Mouse (Mus musculus): ENCODE data around the gene Tekt1.
A peak's percentile ranks its signal among the peaks of the same experiment; 100 is the strongest.

Gene Tekt1

DNA sequence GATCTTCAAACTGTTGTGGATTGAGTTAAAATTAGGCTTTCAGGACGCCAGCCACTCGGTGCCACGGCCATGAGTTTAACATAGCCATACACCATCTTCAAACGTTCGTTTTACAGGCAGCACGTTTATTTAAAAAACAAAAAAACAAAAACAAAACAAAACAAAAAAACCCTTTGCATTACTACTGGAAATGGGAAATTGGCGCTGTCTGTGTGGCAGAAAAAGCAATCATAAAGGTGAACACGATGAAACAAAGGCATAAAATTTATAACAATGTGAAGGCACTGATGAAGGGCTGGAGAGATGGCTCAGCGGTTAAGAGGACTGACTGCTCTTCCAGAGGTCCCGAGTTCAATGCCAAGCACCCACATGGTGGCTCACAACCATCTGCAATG lies at the start of gene Tekt1:
Gene Tekt1, minus strand, starts transcription at position 96 of the 395 bp plus-strand sequence.
- DNase-seq: no peak

GRCm38 (mm10) chr11:72411945-72412344 lies 49.7 kb upstream of the Tekt1 start:
- DNase-seq: no peak

- DNase-seq: peak; percentile 97
These were observed 49.1 kb upstream of the Tekt1 start, which contains the start of gene Smtnl2 for GRCm38 (mm10) chr11:72411093-72411921. Gene Smtnl2, minus strand, starts transcription at chr11:72411713.

- peak; percentile 91 for DNase-seq
These were observed 48.4 kb upstream of the Tekt1 start for GRCm38 (mm10) chr11:72410521-72411092.

- DNase-seq: no peak
These were observed 47.6 kb upstream of the Tekt1 start for GRCm38 (mm10) chr11:72409649-72410385.

DNA sequence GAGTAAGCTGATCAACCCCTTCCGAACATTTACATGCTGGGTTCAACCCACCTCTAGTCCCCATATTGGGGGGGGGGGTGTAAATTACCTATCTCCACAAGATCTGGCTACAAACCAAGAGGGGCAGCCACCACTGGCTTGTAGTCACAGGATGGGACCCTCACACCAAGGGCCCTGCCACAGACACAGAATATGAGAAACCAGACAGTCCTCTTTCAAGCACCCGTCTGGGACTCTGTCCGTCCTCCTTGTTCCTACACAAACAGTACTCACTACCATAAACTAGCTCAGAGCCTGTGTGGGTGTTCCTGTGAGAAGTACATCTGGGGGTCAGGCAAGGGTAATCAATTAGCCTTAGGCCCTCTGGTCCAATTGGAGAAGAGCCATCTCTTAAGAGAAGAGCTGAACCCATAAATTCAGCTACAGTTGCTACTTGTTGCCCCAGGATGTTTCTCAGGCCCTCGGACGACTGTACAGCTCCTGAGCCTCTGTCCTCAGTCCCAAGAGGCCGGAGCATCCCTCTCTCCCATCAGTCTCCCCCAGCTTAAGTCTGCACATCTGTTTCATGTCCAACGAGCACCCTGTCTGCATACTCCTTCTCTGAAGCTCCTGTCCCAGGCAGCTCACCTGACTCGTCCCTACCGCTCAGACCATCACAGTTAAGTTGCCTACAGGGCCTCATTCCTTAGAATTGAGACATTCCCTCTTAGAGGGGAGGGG lies 46.4 kb upstream of the Tekt1 start:
- DNase-seq: no peak

DNA sequence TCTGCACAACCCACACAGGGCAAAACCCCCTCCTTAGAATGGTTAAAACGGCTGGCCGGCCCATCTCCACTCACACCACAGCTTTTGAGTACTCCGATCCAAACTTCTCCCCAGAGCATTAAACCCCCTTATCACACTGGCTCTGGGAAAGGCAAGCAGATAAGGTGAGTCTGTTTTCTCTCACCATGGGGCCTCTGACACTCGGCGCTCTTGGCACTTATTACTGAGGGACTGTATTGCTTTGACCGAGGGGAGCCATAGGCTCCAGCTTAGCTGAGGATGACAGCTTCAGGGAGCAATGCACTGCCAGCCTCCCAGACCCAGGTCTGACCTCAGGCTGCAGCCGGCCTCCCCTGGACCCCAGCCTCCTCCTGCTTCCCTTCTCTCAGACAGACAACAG lies 45.3 kb upstream of the Tekt1 start:
- no peak for DNase-seq

- DNase-seq: no peak
These were observed 44.8 kb upstream of the Tekt1 start for GRCm38 (mm10) chr11:72407081-72407480.

DNA sequence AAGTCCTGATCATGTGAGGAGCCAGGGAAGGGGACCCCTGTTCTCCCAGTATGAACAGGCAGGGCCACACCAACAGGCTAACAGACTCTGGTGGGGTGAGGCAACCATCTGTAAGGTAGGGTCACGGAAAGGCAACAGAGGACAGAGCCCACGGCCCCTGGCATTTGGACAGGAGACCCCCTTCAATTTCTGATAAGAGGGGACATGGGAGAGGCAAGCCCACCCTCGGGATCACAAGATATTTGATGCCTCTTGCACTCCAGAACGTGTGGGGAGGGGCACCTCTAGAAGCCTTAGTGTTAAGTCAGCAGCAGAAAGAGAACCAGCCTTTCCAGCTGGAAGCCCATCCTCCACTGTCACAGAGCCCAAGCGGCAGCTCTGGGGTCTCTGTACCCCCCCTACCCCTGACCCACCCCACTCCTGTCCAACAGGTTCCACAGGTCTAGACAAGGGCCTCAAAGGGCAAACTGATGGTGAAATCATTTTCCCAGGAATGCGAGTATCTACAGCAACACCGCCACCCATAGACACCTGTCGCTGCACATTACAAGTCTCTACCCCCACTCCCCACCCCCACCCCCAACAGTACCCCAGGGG lies 43.9 kb upstream of the Tekt1 start:
- no peak for DNase-seq

GRCm38 (mm10) chr11:72405532-72405931 lies 43.3 kb upstream of the Tekt1 start:
- no peak for DNase-seq

DNA sequence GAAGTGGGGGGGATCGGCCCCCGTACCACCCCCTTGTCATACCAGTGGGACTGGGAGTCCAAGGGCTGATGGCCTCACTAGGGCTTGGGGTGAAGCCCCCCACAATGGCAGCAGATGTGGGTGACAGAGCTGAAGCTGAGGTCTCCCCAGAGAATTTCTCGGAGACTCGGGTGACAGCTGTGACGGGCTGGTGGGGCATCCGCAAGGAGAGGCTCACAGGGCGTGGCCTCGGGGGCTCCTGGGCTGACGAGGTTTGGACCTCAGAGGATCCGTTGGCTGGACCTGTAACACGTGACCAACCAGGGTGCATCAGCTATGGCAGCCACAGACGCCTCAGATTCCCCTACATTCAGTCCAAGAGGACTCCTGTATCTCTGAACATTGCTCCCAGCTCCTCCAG lies 40.7 kb upstream of the Tekt1 start:
- no peak for DNase-seq

- peak; percentile 66 for DNase-seq
These were observed 39.8 kb upstream of the Tekt1 start for GRCm38 (mm10) chr11:72402017-72402416.

DNA sequence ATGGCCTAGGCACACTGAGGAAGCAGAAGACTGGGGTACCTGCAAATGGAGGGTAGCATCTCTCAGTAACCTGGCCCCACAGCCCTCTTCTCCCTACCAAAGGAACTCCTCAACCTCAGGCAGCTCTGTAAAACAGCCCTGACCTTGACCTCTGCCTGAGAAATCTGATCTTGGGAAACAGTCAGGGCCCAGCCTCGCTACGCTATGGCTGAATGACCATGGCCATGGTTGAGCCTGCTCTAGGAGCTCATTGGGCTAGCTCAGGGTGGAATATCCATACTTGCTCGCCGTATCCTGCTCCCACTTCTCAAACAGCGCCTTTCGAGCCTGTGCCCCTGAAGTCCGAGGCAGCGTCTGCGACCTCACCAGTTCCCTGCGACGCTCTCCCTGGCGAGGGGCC lies 38.8 kb upstream of the Tekt1 start:
- DNase-seq: peak; percentile 55

GRCm38 (mm10) chr11:72397811-72398525 lies 35.7 kb upstream of the Tekt1 start:
- no peak for DNase-seq

- peak; percentile 77 for DNase-seq
These were observed 34.8 kb upstream of the Tekt1 start for GRCm38 (mm10) chr11:72397072-72397471.

DNA sequence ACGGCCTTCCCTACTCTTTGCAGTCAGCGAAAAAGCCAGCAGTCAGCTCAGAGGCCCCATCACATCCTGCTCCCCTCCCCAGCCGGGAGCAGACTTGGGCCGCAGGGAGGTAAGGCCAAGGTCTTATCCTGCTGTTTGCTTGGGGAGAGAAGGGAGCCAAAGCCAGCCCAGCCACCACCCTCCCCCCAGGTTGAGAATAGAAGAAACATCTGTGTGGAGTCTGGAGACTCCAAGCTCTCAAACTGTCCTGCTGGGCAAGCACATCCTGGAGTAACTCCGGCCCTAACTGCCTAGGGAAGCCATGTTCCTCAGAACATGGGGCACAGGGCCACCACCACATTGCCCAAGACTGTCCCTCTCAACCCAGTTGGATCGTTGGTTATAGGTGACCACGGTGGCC lies 34.4 kb upstream of the Tekt1 start:
- no peak for DNase-seq

GRCm38 (mm10) chr11:72395652-72396051 lies 33.4 kb upstream of the Tekt1 start:
- no peak for DNase-seq

- no peak for DNase-seq
These were observed 32.5 kb upstream of the Tekt1 start for GRCm38 (mm10) chr11:72394694-72395093.

- peak; percentile 50 for DNase-seq
These were observed 31.4 kb upstream of the Tekt1 start for GRCm38 (mm10) chr11:72393669-72394068.

DNA sequence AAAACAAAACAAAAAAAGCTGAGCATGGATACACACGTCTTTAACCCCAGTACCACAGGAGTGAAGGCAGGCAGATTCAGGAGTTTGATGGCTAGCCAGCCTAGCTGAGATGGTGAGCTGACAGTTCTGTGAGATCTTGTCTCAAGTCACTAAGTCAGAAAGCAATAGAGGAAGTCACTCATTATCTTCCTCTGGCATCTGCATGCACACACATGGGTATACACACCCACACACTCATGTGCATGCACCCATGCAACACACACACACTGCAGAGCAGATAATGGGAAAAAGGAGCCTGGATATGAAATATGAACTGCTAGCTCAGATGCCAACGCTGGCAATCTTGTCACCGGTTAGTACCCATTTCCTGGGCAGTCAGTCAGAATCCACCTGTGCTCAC lies 31.0 kb upstream of the Tekt1 start:
- no peak for DNase-seq

- no peak for DNase-seq
These were observed 28.9 kb upstream of the Tekt1 start for GRCm38 (mm10) chr11:72391181-72391580.
